In the genomic region with DNA sequence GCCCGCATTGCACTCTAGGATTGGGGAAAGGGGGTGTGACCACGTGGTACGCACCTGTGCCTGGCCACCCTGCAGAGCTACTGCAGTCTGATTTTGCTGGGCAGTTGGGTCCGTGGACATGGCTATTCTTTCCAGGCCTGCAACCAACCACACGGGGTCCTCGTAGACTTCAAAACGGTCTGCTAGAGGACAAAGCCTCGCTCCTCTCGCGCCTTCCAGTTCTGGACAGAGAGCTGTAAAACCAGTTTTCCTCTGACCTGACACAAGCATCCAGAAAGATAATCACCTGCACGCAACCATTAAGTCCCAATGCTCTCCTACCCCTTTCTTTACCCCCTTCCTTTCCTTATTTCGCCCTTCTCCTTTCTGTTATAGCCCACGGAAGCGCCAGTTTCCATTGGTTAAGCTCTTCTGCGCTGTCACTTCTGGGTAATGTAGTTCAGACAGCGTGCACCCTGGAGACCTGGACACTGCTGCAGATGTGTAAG, we compare ENCODE assay signal across 8 mouse cellular contexts. TPM values are rescaled to one million over a fixed set of nuclear protein-coding genes. Genes with fewer than 3 reads are reported as not detected.
A peak's percentile ranks its signal among the peaks of the same experiment; 100 is the strongest.
DNase-seq lines count a peak whose midpoint lies in the region; ATAC-seq and TF ChIP-seq lines count a peak whose summit lies in the region.

A gene (minus strand): TSS at position 377 of the 488 bp plus-strand sequence.

- intact Hi-C loops in heart, postnatal 25 days (cut with DNase I): loop anchor here (5.0 kb wide), 1 partner anchor 36 kb away; a partner anchor contains a TSS
- intact Hi-C loops in heart, adult 2 months (cut with DNase I): no loop called here

- no peak for TF ChIP-seq EP300 in heart, adult 2 months (IDR thresholded peaks at IDR 0.05; ENCODE audit: insufficient read depth, low read depth, low read length)

- no peaks in the 10 kb centered on the region for H3K4me1 ChIP-seq in heart, adult 2 months (ENCODE audit: control insufficient read depth, insufficient read depth, low read length)
- no peaks in the 10 kb centered on the region for H3K4me1 ChIP-seq in kidney, adult 2 months (ENCODE audit: control insufficient read depth, insufficient read depth, low read length)
- 0 out of 2 replicates have a peak, but pooled peaks cover 5% of the 10 kb centered on the region for H3K4me1 ChIP-seq in limb, embryonic 10.5 days
- H3K4me1 ChIP-seq in midbrain, embryonic 11.5 days (ENCODE audit: control insufficient read depth, insufficient read depth, low read length): no peaks in the 10 kb centered on the region; the same call in 1 of the 2 replicates

- H3K9me3 ChIP-seq in limb, embryonic 10.5 days (replicated peaks): no peaks in the 10 kb centered on the region
- H3K9me3 ChIP-seq in midbrain, embryonic 11.5 days (ENCODE audit: control insufficient read depth, low read length): no peaks in the 10 kb centered on the region

- H3K27me3 ChIP-seq in heart, adult 2 months (ENCODE audit: control insufficient read depth, insufficient read depth, low read length): no peaks in the 10 kb centered on the region
- no peaks in the 10 kb centered on the region for H3K27me3 ChIP-seq in kidney, adult 2 months (replicated peaks; ENCODE audit: control insufficient read depth, insufficient read depth, low read length)
- H3K27me3 ChIP-seq in limb, embryonic 10.5 days (ENCODE audit: low read depth, poor library complexity, severe bottlenecking): no peaks in the 10 kb centered on the region
- H3K27me3 ChIP-seq in midbrain, embryonic 11.5 days (ENCODE audit: control insufficient read depth, insufficient read depth, low read length): no peaks in the 10 kb centered on the region

- TF ChIP-seq POLR2A in heart, adult 2 months (IDR thresholded peaks at IDR 0.05; ENCODE audit: insufficient read depth, low read depth, low read length): no peak
- no peak for TF ChIP-seq POLR2A in kidney, adult 2 months (IDR thresholded peaks at IDR 0.05; ENCODE audit: low read depth, low read length)

- DNase-seq in heart, adult 11 months: peak; percentile 94
- no peak for DNase-seq in heart, postnatal 25 days (ENCODE audit: low spot score)
- DNase-seq in embryo, embryonic 11.5 days (ENCODE audit: low read depth, low spot score): peak; percentile 59
- DNase-seq in heart, adult 2 months: peak; percentile 37 to 39
- peak; percentile 71 for DNase-seq in kidney, adult 2 months
- DNase-seq in limb, embryonic 10.5 days (ENCODE audit: low spot score): peak; percentile 75
- DNase-seq in midbrain, embryonic 11.5 days (ENCODE audit: low spot score, missing footprints): peak; percentile 95
- peak; percentile 11 for DNase-seq in skeletal muscle tissue, adult 2 months (ENCODE audit: low read depth, low spot score)

- H3K27ac ChIP-seq in heart, adult 2 months: no peak within 1 kb of the TSS; the same call in 1 of the 2 replicates
- H3K27ac ChIP-seq in kidney, adult 2 months (ENCODE audit: insufficient read depth, low read depth, low read length): peak within 1 kb of the TSS; percentile 39
- H3K27ac ChIP-seq in limb, embryonic 10.5 days: peak within 1 kb of the TSS; percentile 86
- H3K27ac ChIP-seq in midbrain, embryonic 11.5 days (ENCODE audit: low read depth, low read length): peak within 1 kb of the TSS; percentile 25; the same call in 1 of the 2 replicates

- no peaks in the 10 kb centered on the region for H3K36me3 ChIP-seq in heart, adult 2 months (ENCODE audit: control insufficient read depth, insufficient read depth, low read length)
- no peaks in the 10 kb centered on the region for H3K36me3 ChIP-seq in kidney, adult 2 months (ENCODE audit: control insufficient read depth, insufficient read depth, low read length)
- H3K36me3 ChIP-seq in limb, embryonic 10.5 days: peaks cover 13% of the 10 kb centered on the region; the same call in 1 of the 2 replicates
- peaks cover 7% of the 10 kb centered on the region; the same call in 1 of the 2 replicates for H3K36me3 ChIP-seq in midbrain, embryonic 11.5 days (ENCODE audit: control insufficient read depth, insufficient read depth, low read length)

- H3K79me2 ChIP-seq in heart, adult 2 months (replicated peaks; ENCODE audit: control insufficient read depth, insufficient read depth, low read length): no peaks in the 10 kb centered on the region

- peak; percentile 57 for TF ChIP-seq CTCF in heart, adult 2 months (IDR thresholded peaks at IDR 0.05)
- peak; percentile 57 for TF ChIP-seq CTCF in kidney, adult 2 months (conservative IDR thresholded peaks at IDR 0.05; ENCODE audit: insufficient read depth, insufficient read length, low read depth, low read length)

- ATAC-seq in midbrain, embryonic 11.5 days (ENCODE audit: low FRiP score): peak; percentile 97

- H3K9ac ChIP-seq in heart, adult 2 months (ENCODE audit: low read depth, low read length): peak within 1 kb of the TSS; percentile 43
- peak within 1 kb of the TSS; percentile 76 for H3K9ac ChIP-seq in midbrain, embryonic 11.5 days (ENCODE audit: low read length)

- H3K4me3 ChIP-seq in heart, adult 2 months: peak within 1 kb of the TSS; percentile 50
- H3K4me3 ChIP-seq in kidney, adult 2 months (ENCODE audit: insufficient read depth, low read depth, low read length): peak within 1 kb of the TSS; percentile 56
- peak within 1 kb of the TSS; percentile 54 for H3K4me3 ChIP-seq in limb, embryonic 10.5 days
- peak within 1 kb of the TSS; percentile 43 for H3K4me3 ChIP-seq in midbrain, embryonic 11.5 days (ENCODE audit: low read depth, low read length)

- WGBS in heart, adult 2 months: 3% methylated on average over 16 of the region's 16 CpGs
- WGBS in kidney, adult 2 months: 5% methylated on average over 16 of the region's 16 CpGs
- WGBS in limb, embryonic 10.5 days: 7% methylated on average over 16 of the region's 16 CpGs
- 6% methylated on average over 16 of the region's 16 CpGs for WGBS in midbrain, embryonic 11.5 days

- H3K4me2 ChIP-seq in midbrain, embryonic 11.5 days: peak within 1 kb of the TSS; percentile 56

RNA-seq across cellular contexts. Expression of the gene that starts here (rescaled TPM):
- under 1 TPM; 0.18 to 0.39 TPM for total RNA-seq in heart, postnatal 25 days (2021)
- under 1 TPM; 0.23 to 0.32 TPM for total RNA-seq in heart, adult 2 months (2021)
- 0.14 and 0.20 TPM in 2 replicates for polyA plus RNA-seq in heart, adult 2 months (2012; rRNA removed)
- polyA plus RNA-seq in kidney, adult 2 months (2012; rRNA removed): 0.27 TPM in 2 replicates
- 3.1 and 4.1 TPM in 2 replicates for polyA plus RNA-seq in limb, embryonic 10.5 days (2016; fragmentation: Nextera tagmentation; extraction: Ambion mirVana)
- polyA plus RNA-seq in midbrain, embryonic 11.5 days (2014; fragmentation: Nextera tagmentation; extraction: Ambion mirVana): 8.1 and 8.8 TPM in 2 replicates

Comparison
In these comparisons a context has a peak if more than half of its experiments do, and no peak if none do; other contexts are left out.
1. Peak in DNase-seq, H3K4me3 ChIP-seq and H3K9ac ChIP-seq in heart, adult 2 months; RNA of the gene not detected or under 1 TPM.
2. Peak in DNase-seq, H3K4me3 ChIP-seq and H3K27ac ChIP-seq in kidney, adult 2 months; RNA of the gene not detected or under 1 TPM.